12 mouse cellular contexts compared by ENCODE assay signal in the genomic region with DNA sequence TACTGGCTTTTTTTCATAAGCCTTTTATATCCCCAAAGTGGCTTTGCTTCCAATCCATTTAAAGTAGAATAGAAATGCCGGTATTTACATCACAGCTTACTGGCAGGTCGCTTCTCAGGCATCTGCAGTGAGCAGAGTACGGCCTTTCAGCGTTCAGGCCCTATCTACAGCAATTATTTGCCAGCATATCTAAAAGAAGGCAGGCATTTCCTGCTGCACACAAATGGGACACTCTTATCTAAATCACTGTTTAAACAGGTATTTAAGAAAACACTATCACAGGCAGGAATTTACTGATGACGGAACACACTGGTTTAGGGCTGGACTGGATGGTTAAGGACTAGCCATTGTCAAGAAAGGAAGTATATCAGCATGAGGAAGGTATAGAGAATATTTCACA.
DNase-seq lines count a peak whose midpoint lies in the region; ATAC-seq and TF ChIP-seq lines count a peak whose summit lies in the region.
"Had no signal": no experiment of that assay in that cellular context is flagged by ENCODE, and none has a peak within 500 bp of the region (broad histone marks: within the 10 kb centered on the region; RNA-seq: fewer than 3 reads in every experiment).

No protein-coding gene starts in this region.

- TF ChIP-seq CTCF in heart, postnatal 0 days (IDR thresholded peaks at IDR 0.05; ENCODE audit: low read depth), result no peak
- no peak for TF ChIP-seq CTCF in lung, postnatal 0 days (IDR thresholded peaks at IDR 0.05)

- H3K27me3 ChIP-seq in heart, postnatal 0 days (ENCODE audit: control insufficient read depth, insufficient read depth, low read length), result no peaks in the 10 kb centered on the region
- H3K27me3 ChIP-seq in lung, postnatal 0 days (replicated peaks; ENCODE audit: insufficient read depth, low read length), result no peaks in the 10 kb centered on the region
- H3K27me3 ChIP-seq: embryonic facial prominence, embryonic 12.5 days; hindbrain, embryonic 12.5 days; liver, embryonic 15.5 days had no signal

- no peaks in the 10 kb centered on the region for H3K36me3 ChIP-seq in heart, postnatal 0 days (replicated peaks; ENCODE audit: control insufficient read depth, insufficient read depth, low read length)
- no peaks in the 10 kb centered on the region for H3K36me3 ChIP-seq in lung, postnatal 0 days (ENCODE audit: insufficient read depth, low read length)
- H3K36me3 ChIP-seq: embryonic facial prominence, embryonic 12.5 days; hindbrain, embryonic 12.5 days; liver, embryonic 15.5 days had no signal

- no peak overlapping the region for H3K4me3 ChIP-seq in heart, postnatal 0 days (ENCODE audit: low read depth, low read length)
- 0 out of 2 replicates have a peak overlapping the region, but pooled peaks have one; percentile 8 for H3K4me3 ChIP-seq in lung, postnatal 0 days (ENCODE audit: low read depth, low read length)
- H3K4me3 ChIP-seq: embryonic facial prominence, embryonic 12.5 days; hindbrain, embryonic 12.5 days; liver, embryonic 15.5 days had no signal

- peak overlapping the region; percentile 32; the same call in 1 of the 2 replicates for H3K27ac ChIP-seq in heart, postnatal 0 days (ENCODE audit: low read depth)
- H3K27ac ChIP-seq in lung, postnatal 0 days (ENCODE audit: low read length), result peak overlapping the region; percentile 60
- H3K27ac ChIP-seq: embryonic facial prominence, embryonic 12.5 days; hindbrain, embryonic 12.5 days; liver, embryonic 15.5 days had no signal

- TF ChIP-seq EP300 in heart, postnatal 0 days (IDR thresholded peaks at IDR 0.05; ENCODE audit: low read depth), result peak; percentile 67
- TF ChIP-seq EP300 in lung, postnatal 0 days (IDR thresholded peaks at IDR 0.05), result peak; percentile 88

- H3K4me1 ChIP-seq in heart, postnatal 0 days (ENCODE audit: control insufficient read depth, insufficient read depth), result no peaks in the 10 kb centered on the region; the same call in 1 of the 2 replicates
- H3K4me1 ChIP-seq in lung, postnatal 0 days (ENCODE audit: insufficient read depth, low read depth, low read length), result peaks cover 16% of the 10 kb centered on the region
- H3K4me1 ChIP-seq: liver, embryonic 15.5 days had no signal

- 32% methylated on average over 5 of the region's 5 CpGs for WGBS in heart, postnatal 0 days
- 39% methylated on average over 5 of the region's 5 CpGs for WGBS in lung, postnatal 0 days

- H3K4me2 ChIP-seq in heart, postnatal 0 days (ENCODE audit: low read depth, low read length), result no peak overlapping the region
- peak overlapping the region; percentile 33 for H3K4me2 ChIP-seq in lung, postnatal 0 days (replicated peaks; ENCODE audit: low read depth, low read length)
- H3K4me2 ChIP-seq: embryonic facial prominence, embryonic 12.5 days; hindbrain, embryonic 12.5 days; liver, embryonic 15.5 days had no signal

- H3K9ac ChIP-seq in heart, postnatal 0 days (replicated peaks; ENCODE audit: low read depth, low read length), result no peak overlapping the region
- no peak overlapping the region for H3K9ac ChIP-seq in lung, postnatal 0 days (replicated peaks; ENCODE audit: low read depth)
- H3K9ac ChIP-seq: embryonic facial prominence, embryonic 12.5 days; hindbrain, embryonic 12.5 days; liver, embryonic 15.5 days had no signal

- H3K9me3 ChIP-seq in heart, postnatal 0 days (replicated peaks; ENCODE audit: control insufficient read depth, low read length), result no peaks in the 10 kb centered on the region
- no peaks in the 10 kb centered on the region for H3K9me3 ChIP-seq in lung, postnatal 0 days (ENCODE audit: low read length)
- H3K9me3 ChIP-seq: embryonic facial prominence, embryonic 12.5 days; hindbrain, embryonic 12.5 days; liver, embryonic 15.5 days had no signal

- peak; percentile 44; the same call in 1 of the 2 replicates for ATAC-seq in heart, postnatal 0 days (ENCODE audit: insufficient read depth, low read depth)
- ATAC-seq in lung, postnatal 0 days, result peak; percentile 81
- ATAC-seq: forebrain, embryonic 16.5 days had no signal

- peak; percentile 19 for DNase-seq in urinary bladder, postnatal 14 days (ENCODE audit: low spot score)
- no peak for DNase-seq in urinary bladder, postnatal 25 days (ENCODE audit: low spot score)
- DNase-seq in heart, postnatal 0 days (ENCODE audit: low spot score), result peak; percentile 31
- peak; percentile 76 for DNase-seq in lung, postnatal 0 days (ENCODE audit: low spot score)
- DNase-seq in thymus, postnatal 4 days, result no peak
- no peak for DNase-seq in c-Kit-positive CD71-positive TER-119-positive erythroid progenitor cells, embryonic 14.5 days (ENCODE audit: low spot score)
- DNase-seq in layer of hippocampus, adult 9-10 months (ENCODE audit: low spot score), result no peak
- DNase-seq: cerebellum, adult 9-11 months had no signal

Comparison
In these comparisons a context has a peak if more than half of its experiments do, and no peak if none do; other contexts are left out.
1. DNase-seq: peak in urinary bladder, postnatal 14 days (single experiment), heart, postnatal 0 days (single experiment) and lung, postnatal 0 days (single experiment); none in urinary bladder, postnatal 25 days (single experiment), thymus, postnatal 4 days (single experiment), c-Kit-positive CD71-positive TER-119-positive erythroid progenitor cells, embryonic 14.5 days (single experiment) and layer of hippocampus, adult 9-10 months (single experiment).